Mouse (Mus musculus) adrenal gland, adult 8-10 months (tissue): ENCODE measurements around the gene Lpcat2. TPM values are rescaled to one million over a fixed set of nuclear protein-coding genes. Genes with fewer than 3 reads are reported as not detected.
A peak's percentile ranks its signal among the peaks of the same experiment; 100 is the strongest.

ENCODE experiments used
- DNase-seq: peaks from one replicate; pipeline ENCODE4 v3.0.0; 2022
- total RNA-seq, 4 experiments: library from RNA; stranded (reverse); gene quantifications; 2 replicates each; pipeline ENCODE4 v1.2.4; 2022

Lpcat2 gene
- 10 to 100 TPM in 2 of 4 experiments, 1 to 10 TPM in 2; 2.8 to 21.3 (median 11.3) TPM for total RNA-seq

GRCm38 (mm10) chr8:92855171-92855894, at the start of gene Lpcat2:
TSS of gene Lpcat2 (plus strand) at chr8:92855339.
- DNase-seq = peak; percentile 51

GRCm38 (mm10) chr8:92812773-92813172, 42.4 kb upstream of the Lpcat2 start:
- DNase-seq = no peak

- no peak for DNase-seq
Measured at GRCm38 (mm10) chr8:92815661-92816060, 39.5 kb upstream of the Lpcat2 start.

- DNase-seq = peak; percentile 83
Measured at GRCm38 (mm10) chr8:92817928-92818818, 37.0 kb upstream of the Lpcat2 start.

GRCm38 (mm10) chr8:92821151-92821550, 34.0 kb upstream of the Lpcat2 start:
- no peak for DNase-seq

GRCm38 (mm10) chr8:92822386-92822785, 32.8 kb upstream of the Lpcat2 start:
- DNase-seq = no peak

GRCm38 (mm10) chr8:92825991-92826390, 29.1 kb upstream of the Lpcat2 start:
- DNase-seq = no peak

GRCm38 (mm10) chr8:92827243-92828034, 27.7 kb upstream of the Lpcat2 start, which contains the start of gene Mmp2:
TSS of gene Mmp2 (plus strand) at chr8:92827291.
- no peak for DNase-seq

- DNase-seq = no peak
Measured at GRCm38 (mm10) chr8:92828251-92828743, 26.8 kb upstream of the Lpcat2 start.

GRCm38 (mm10) chr8:92834065-92834731, 20.9 kb upstream of the Lpcat2 start:
- no peak for DNase-seq

GRCm38 (mm10) chr8:92834786-92835500, 20.2 kb upstream of the Lpcat2 start:
- DNase-seq = peak; percentile 34

- no peak for DNase-seq
Measured at GRCm38 (mm10) chr8:92835901-92836300, 19.2 kb upstream of the Lpcat2 start.

GRCm38 (mm10) chr8:92838616-92839015, 16.5 kb upstream of the Lpcat2 start:
- no peak for DNase-seq

GRCm38 (mm10) chr8:92839161-92839560, 16.0 kb upstream of the Lpcat2 start:
- DNase-seq = no peak

- peak; percentile 36 for DNase-seq
Measured at GRCm38 (mm10) chr8:92839876-92840275, 15.3 kb upstream of the Lpcat2 start.

- no peak for DNase-seq
Measured at GRCm38 (mm10) chr8:92846684-92847083, 8.5 kb upstream of the Lpcat2 start.

GRCm38 (mm10) chr8:92847299-92847698, 7.8 kb upstream of the Lpcat2 start:
- no peak for DNase-seq

GRCm38 (mm10) chr8:92849261-92849660, 5.9 kb upstream of the Lpcat2 start:
- DNase-seq = no peak

- peak; percentile 63 for DNase-seq
Measured at GRCm38 (mm10) chr8:92850239-92850638, 4.9 kb upstream of the Lpcat2 start.

- no peak for DNase-seq
Measured at GRCm38 (mm10) chr8:92851381-92851780, 3.8 kb upstream of the Lpcat2 start.
